Mouse (Mus musculus) kidney, adult 11 months (tissue): ENCODE measurements at regions not wholly inside any gene's neighbourhood (a gene's known extent, or its start where the extent isn't known, plus 50 kb on each side); places are given as distances from the start of the nearest gene placed in this dataset.

Source experiments
- DNase-seq: peaks from one replicate; pipeline ENCODE4 v3.0.0; 2022

- no peak for DNase-seq
Measured at GRCm38 (mm10) chr13:84345791-84346511, 123.9 kb downstream of the Tmem161b start.

- DNase-seq, result no peak
Measured at GRCm38 (mm10) chr13:84346569-84346968, 124.5 kb downstream of the Tmem161b start.

- DNase-seq, result no peak
Measured at GRCm38 (mm10) chr13:84347181-84347913, 125.3 kb downstream of the Tmem161b start.

GRCm38 (mm10) chr13:84347914-84348700 lies 126.0 kb downstream of the Tmem161b start:
- peak; percentile 95 for DNase-seq

- no peak for DNase-seq
Measured at GRCm38 (mm10) chr13:84348701-84348975, 126.5 kb downstream of the Tmem161b start.

- DNase-seq, result peak; percentile 23
Measured at GRCm38 (mm10) chr13:84349001-84349720, 127.1 kb downstream of the Tmem161b start.

GRCm38 (mm10) chr13:84349721-84350040 lies 127.6 kb downstream of the Tmem161b start:
- DNase-seq, result no peak

- no peak for DNase-seq
Measured at GRCm38 (mm10) chr13:84350791-84351190, 128.7 kb downstream of the Tmem161b start.

- DNase-seq, result no peak
Measured at GRCm38 (mm10) chr13:84356455-84356854, 134.4 kb downstream of the Tmem161b start.

GRCm38 (mm10) chr13:84360536-84360935 lies 138.4 kb downstream of the Tmem161b start:
- no peak for DNase-seq

- DNase-seq, result no peak
Measured at GRCm38 (mm10) chr13:84364069-84364468, 142.0 kb downstream of the Tmem161b start.

- no peak for DNase-seq
Measured at GRCm38 (mm10) chr13:84365503-84365902, 143.4 kb downstream of the Tmem161b start.

GRCm38 (mm10) chr13:84366017-84366416 lies 143.9 kb downstream of the Tmem161b start:
- DNase-seq, result no peak

- no peak for DNase-seq
Measured at GRCm38 (mm10) chr13:84366839-84367238, 144.7 kb downstream of the Tmem161b start.

- no peak for DNase-seq
Measured at GRCm38 (mm10) chr13:84368225-84368624, 146.1 kb downstream of the Tmem161b start.

GRCm38 (mm10) chr13:84374711-84375257 lies 152.7 kb downstream of the Tmem161b start:
- no peak for DNase-seq

GRCm38 (mm10) chr13:84375941-84376340 lies 153.8 kb downstream of the Tmem161b start:
- DNase-seq, result no peak

- DNase-seq, result no peak
Measured at GRCm38 (mm10) chr13:84378553-84379332, 156.6 kb downstream of the Tmem161b start.

- no peak for DNase-seq
Measured at GRCm38 (mm10) chr13:84391554-84391953, 169.5 kb downstream of the Tmem161b start.

GRCm38 (mm10) chr13:84398476-84399344 lies 176.6 kb downstream of the Tmem161b start:
- no peak for DNase-seq
